Mouse (Mus musculus) gastrocnemius, adult 18-20 months (tissue): ENCODE measurements at regions not wholly inside any gene's neighbourhood (a gene's known extent, or its start where the extent isn't known, plus 50 kb on each side); places are given as distances from the start of the nearest gene placed in this dataset.

Source experiments
- DNase-seq: peaks from one replicate; pipeline ENCODE4 v3.0.0; 2021; ENCODE audit warnings: low spot score

DNA sequence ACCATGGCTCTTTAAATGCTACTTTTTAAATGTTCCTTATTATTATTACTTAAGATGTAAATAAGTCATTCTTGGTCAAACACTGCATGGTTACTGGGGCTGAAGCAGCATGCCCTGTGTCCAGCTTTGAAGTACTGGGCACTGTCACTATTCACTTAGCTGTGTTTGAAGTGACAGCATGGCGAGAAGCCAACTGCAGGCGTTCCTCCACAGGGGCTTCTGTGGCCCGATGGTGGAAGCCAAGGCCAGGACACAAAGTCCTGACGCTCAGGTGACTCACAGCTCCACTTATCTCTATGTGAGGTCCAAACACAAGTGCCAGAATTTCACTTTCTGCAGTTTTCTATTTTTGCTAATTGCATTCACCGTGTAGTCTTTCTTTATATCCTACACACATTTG is 65.3 kb downstream of the Cdca7 start:
- no peak for DNase-seq

DNA sequence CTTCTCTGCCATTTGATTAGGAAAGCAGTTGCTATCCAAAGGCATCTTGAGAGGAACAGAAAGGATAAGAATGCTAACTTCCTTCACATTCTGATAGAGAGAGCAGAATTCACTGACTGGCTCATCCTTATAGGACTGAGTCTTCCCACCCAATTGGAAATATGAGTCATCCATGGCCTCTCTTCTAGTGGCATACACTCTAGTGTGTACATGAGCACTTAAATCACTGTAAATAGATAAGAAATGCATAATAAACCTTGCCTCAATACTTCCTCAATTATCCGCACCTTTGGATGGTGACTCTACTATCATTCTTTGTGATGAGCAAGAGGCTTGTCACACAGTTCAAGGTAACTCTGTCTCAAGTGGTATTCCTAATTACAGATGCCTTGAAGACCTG is 69.5 kb downstream of the Cdca7 start:
- DNase-seq, result no peak

DNA sequence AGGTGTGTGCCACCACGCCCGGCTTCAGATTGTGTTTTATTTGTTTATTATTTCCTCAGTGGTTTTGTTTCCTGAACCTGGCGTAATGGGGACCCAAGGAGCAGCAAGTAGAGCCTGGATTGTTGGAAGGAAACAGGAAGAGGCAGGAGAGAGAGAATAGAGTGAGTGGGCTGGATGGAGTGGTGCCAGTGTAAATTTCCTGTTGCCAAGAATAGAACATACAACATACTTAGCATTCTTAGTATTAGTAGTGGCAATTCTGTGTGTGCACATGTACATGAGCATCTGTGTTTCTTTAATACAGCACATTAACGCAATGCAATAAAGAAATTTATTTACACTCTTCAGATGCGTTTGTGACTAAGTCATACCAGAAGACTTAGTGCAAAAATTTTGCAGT is 70.5 kb downstream of the Cdca7 start:
- DNase-seq, result no peak

DNA sequence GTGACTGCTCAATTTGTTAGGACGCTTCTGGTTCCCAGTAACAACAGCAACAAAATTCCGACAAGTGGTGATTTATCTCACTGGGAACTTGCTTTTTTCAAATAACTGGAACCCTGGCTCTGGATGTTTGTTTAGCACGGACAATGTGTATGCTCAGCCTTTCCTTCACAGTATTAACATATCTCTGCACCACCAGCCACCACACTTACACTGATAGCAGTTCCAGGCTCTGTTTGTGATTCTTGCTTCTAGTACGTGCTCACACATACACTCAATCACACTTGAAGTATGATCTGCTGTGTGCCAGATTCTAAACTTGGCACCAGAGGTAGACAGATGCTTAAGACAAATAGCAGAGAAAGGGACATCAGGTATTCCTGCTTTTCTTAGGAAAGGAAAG is 71.0 kb downstream of the Cdca7 start:
- DNase-seq, result no peak

DNA sequence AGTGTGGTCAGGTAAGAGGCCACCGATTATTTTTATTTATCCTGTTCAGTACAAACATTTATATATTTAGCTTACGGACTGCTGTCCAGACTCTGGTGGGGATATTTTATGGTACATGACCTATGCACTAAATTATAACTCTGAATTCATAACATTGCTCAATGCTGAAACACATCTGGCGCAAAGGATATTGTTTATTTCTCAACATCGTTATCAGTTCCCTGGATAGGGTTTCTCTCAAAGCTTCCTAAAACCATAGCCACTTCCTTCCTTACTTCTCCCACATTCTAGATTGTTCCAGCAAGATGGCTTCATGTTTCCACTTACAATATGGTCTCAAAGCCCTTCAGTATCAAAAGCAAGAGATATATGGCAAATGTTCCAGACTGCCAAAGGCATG is 75.3 kb downstream of the Cdca7 start:
- no peak for DNase-seq

DNA sequence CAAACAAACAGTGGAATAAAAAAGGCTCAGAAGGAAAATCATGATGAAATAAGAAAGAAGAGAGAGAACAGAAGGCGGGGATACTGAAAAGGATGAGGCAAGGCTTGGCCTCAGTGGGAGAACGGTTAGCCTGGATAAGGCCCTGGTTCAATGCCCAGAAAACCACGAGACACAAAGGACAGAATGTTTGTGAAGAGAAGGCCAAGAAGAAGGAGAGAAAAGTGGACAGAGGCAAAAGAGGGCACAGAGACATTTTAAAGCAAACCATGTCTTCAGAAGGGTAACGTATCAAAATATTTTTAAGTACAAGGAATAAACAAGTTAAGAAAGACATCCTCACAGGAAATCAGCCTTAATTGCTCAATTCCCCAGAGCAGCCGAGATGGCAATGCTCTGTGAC is 78.6 kb downstream of the Cdca7 start:
- DNase-seq, result peak; percentile 73

DNA sequence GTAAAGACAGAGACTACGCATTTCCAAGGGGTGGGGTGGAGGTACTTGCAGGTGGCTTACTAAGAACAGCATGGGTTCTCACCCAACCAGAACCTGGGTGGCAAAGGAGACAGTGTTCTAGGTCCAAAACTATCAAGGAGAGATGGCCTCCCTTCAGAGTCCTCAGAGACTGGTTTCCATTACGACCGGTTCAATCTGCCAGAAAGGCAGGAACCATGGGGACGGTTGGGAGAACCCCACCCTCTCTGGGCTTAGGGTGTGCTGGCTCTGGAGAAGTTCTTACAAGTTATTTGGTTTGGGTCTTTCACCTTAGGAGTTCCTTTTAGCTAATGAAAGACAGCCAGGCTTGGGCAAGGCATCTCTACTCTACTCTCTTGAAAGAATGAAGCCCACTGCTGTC is 79.2 kb downstream of the Cdca7 start:
- DNase-seq, result peak; percentile 55

DNA sequence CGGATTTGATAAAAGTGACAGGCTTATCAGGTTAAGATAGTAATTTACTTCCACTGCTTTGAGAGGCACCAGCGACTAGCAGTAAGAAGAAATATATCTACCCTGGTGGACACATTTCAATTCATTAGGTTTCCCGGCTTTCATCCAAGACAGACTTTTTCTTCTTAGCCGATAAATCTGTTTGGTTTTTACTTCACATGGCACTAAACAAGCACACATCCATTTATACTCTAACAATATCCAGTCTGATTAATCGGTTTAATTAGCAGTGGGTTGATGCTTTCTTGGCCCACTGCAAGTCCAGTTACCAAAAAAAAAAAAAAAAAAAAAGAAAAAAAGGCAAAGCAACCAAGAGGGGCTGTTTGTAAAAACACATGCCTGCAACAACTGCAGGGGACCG is 79.6 kb downstream of the Cdca7 start:
- no peak for DNase-seq

DNA sequence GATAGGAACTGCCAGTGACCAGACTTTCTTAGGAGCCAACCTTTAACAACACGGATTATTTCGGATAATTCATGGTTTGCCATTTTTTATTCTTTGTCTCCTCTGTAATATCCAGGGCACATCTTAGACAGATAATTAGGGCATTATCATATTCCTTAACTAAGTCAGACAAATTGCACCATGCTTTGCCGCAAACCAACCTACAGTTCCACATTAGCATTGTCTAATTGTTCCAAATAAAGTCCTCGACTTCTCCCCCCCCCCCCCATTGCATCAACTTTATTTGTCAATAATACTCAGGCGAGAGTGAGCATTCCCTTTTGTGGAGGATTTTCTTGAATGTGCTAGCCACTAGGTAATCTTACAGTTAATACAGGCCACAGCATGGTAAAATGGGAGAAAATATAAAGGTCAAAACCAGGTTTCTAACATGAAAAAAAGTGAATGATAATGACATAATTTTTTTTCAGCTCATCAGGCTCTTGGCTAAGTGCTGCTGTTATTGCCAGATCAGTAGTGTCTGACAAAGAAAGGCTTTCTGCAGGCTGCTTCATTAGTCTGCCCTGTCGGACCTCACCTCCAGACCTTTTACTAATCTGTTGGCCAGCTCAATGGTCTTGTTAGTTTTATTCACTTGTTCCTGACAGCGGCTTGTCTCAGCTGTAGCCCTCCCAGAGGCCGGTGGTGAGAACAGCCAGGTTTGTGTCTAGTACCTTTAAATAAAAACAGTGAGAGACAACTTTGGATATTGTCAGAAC is 80.3 kb downstream of the Cdca7 start:
- no peak for DNase-seq

DNA sequence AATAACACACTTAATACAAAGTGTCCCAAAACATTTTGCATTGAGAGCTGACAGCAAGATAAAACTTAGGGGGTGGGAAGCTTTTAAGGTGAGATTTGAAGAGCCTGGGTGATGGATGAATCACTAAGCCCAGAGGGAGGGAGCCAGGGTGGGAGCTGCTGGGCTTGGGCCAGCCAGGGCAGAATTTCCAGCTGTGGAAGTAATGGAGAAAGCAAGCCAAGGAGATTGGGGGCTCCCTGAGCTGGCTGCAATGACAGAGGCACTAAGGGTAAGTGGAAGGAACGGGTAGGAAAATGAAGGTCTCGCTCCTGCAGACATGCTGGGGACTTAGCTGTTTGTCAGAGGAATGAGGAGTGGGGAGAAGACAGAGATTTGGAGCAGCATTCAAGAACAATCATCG is 81.2 kb downstream of the Cdca7 start:
- peak; percentile 24 for DNase-seq

DNA sequence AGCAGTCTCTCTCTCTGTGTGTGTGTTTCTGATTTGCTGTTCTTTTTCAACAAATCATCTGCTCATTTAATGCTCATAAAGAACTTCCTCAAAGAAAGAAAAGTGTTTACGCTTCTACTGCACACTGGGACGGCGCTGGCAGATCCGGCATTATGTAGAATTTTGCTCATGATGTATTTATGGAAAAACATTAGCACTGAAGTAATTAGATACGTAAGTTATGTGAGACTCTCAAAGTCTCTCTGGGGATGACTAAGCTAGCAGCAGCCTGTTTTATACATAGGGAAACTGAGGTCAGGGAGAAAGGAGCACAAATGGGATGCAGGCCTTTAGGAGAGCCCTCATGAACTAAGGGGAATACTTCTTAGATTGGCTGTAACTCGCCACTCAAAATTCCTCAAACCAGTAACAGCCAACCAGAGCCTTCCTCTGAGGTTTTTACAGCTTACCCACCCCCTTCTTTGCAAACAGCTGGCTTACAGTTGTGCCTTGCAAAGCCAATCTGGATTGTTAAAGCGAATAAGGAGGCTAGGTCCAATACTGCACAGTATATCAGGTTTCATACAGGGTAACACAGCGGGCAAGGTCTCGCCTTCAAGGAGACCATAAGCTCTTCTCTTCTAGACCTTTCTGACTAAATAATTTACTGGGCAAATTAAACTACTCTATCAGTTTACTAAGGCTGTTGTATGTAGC is 81.8 kb downstream of the Cdca7 start:
- no peak for DNase-seq

DNA sequence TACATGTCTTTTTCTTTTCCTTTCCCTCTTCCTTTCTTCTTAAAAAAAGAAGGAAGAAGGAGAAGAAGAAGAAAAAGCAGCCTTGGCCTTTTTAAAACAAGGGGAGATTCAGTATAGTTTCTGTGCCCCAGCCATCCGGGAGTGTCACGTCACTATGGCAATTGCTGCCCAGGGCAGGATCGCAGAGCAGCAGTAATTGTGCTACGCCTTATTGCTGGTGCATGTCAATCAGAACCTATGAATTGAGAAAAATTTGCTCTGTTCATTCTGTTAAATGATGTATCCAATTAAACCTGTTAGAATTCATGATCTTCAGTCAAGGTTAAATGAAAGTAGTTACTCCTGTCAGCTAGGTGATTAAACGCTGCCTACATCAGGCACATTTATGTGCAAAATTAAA is 85.4 kb downstream of the Cdca7 start:
- no peak for DNase-seq

DNA sequence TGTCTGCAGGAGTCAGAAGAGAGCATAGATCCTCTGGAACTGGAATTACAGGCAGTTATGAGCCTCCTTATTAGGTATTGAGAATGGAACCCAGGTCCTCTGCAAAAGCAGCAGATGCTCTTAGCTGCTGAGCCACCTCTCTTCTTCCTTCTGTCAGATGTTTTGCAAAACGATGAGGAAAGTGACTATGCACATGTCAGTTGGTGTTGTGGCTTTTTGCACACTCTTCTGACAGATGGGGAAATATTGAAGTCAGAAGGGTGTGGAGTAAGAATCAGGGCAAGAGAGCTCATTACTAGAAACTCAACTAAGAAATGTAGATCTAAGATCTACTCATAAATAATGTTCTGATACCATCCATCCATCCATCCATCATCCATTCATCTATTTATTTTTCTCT is 102.4 kb downstream of the Cdca7 start:
- DNase-seq, result no peak

DNA sequence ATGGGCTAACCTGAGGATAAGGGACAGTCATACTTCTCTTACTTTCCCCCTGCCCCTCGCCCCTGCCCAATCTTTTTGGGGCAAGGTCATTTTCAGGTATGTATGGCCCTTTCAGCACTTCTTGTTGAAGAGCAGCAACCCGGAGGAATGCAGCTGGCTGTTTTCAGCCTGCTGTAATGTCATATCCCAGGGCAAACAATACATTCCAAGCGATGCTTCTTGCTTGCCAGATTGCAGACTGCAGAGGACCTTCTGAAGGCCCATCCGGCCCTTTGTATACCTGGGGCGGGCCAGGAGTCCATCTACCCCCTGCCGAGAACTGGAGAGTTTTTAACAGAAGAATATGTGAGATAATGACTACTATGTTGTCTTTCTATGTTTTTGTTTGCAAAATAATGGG is 105.2 kb downstream of the Cdca7 start:
- DNase-seq, result no peak

DNA sequence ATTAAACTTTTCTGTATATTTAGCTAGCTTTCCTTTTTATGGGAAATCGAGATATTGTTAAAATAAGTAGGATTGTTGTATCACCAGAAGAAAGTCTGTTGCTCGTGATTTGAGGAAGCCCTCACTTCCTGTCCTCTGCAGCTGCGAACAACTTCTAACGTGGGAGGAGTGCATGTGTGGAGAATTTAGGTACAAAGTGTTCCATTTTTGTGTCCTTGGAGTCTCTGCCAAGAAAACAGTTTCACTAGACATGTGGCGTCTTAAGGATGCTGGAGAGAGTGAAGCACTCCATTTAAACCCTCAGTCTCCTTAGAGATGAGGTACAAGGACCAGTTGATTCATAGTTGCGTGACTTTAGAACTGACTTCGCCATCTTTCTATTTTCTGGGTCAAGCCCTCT is 112.9 kb downstream of the Cdca7 start:
- DNase-seq, result peak; percentile 36

DNA sequence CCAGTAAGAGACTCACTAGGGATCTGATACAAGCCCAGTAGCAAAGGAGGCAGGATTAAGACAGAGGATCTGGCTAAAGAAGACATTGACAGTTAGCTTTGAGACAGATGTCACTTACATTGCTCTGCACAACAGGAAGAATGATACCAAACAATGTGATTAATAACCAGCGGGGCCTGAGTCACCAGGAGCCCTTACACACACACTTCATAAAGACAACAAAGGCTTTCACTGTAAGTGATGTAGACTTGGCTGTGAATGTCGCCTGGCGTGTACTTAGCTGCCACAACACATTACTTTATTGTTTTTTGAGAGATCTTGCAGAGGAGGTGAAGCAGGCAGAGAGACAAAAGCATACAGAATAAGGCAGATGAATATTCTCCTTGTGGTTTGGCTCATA is 116.1 kb downstream of the Cdca7 start:
- DNase-seq, result no peak

DNA sequence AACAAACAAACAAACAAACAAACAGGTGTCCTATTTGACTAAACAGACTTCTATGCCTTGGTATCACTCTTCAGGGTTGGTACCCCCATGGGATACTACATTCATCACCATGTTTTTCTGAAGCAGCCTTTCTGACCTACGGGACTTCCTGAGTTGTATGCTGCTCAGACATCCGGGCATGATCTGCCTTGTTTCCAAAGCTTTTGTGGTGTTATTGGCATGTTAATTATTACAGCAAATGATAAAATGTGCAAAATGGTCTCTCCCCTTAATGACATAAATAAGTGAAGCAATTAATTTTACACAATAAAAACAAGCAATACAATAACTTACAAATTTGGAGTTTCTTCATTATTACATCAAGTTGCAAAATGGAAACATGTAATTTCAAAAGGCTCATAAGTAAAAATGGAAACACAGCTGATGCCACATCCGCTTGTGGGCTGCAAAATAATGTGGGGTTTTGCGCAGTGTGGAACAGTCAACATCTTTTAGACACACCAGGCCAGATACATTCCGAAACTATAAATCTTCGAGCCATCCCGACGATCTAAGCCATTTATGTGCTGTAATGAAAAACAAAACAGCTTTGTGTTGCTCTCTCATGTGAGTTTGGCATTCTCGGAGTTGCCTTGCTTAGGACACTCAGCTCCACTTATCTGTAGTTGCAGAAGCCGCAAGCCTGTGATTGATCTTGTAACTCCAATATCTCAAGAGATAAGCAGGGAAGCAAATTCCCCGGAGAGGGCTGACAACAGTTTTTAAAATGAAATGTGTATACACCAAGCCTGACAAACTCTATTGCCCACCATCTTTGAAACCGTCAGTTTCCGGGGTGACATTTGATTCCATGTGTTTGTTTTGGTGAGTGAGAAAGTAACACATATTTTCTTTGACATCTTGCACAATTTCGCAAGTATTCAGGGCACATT is 121.3 kb downstream of the Cdca7 start:
- no peak for DNase-seq

DNA sequence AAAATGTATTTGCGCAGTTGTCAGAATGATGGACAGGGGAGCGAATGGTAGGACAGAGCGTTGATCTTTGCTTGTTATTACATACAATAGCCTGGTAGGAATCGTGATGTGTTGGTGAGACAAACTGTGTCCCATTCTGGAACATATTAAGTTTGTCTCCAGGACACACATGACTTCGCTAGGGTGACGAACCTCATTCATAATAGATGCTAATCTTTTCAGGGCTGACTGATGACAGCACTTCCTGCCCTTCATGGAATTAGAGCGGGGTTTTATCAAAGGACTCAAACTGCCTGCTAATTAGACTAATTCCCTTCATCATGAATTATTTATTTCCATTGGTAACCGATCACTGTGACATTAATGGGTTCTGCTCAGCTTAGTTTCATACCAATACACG is 122.0 kb downstream of the Cdca7 start:
- DNase-seq, result no peak

DNA sequence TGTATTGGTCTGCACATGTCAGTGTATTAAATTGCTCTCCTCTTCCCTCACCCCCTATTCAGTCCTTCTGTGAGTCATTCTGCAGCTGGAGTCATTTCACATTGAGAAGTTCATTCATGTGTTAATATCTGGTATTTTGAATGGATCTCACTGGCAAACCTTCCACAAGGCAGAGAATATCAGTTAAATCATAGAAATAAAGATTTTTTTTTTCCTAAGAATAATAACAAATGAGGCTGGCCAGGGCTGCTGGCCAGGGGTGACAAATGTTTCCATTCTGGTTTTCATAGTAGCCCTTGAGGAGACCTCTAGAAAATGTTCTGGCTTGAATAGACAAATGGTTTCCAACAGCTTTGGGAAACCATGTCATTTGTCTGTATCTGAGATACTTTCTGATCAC is 124.8 kb downstream of the Cdca7 start:
- DNase-seq, result peak; percentile 11

DNA sequence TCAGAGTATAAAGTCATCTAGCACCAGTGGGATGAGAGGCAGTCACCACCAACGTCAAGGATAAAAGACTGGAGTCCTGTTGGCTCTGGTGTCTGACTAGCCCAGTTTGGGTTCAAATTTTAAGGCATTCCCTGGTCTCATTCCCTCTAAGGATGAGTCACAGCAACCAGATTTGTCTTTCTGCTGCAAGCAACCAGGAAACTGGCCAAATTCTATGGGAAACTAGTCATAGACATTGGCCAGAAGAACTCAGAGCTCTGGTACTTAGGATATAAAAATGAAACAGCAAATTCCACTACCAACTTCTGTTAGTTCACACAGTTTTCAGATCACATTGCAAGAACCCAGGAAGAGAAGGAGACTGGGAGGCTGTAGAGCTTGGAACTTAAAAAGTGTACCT is 126.2 kb downstream of the Cdca7 start:
- no peak for DNase-seq

DNA sequence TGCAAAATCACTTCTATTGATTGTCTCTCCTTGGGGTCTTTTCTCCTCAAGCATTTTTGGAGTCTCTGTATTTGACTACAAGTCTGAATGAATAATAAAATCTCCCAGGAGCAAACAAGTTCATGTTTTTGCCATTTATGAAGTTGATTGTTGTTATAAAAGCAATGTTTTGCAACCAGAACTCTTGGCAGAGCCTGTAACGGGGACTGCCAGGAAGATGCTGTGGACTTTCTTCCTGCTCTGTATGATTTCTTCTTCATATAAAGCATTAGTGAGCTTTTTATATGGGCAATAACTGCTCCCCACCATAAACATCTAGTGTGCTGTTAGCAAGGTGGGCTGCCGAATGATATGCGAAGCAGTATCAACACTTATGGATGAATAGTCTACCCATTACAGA is 136.3 kb downstream of the Cdca7 start:
- peak; percentile 45 for DNase-seq

DNA sequence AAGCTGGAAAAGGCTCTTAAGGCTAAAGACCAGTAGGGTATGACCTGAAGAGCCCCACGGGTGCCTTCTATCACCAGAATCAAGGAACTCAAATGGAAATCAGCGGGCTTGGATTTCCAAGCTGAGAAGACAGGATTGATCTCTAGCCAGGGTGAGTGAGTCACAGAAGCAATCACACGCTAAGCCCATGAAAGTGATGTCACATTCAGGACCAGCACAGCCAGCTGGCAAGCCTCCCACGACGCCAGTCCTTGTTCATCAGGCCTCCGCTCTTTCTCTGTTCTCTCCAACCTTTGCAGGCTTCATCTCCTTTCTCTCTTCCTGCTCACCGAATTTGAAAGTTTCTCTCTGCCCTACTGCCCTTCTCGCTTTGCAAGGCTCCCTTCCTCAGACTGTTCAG is 138.3 kb downstream of the Cdca7 start:
- DNase-seq, result peak; percentile 85
